Mouse (Mus musculus) frontal cortex, postnatal 10 days (tissue): Measurements from ENCODE around the gene Emc7.
A peak's percentile ranks its signal among the peaks of the same experiment; 100 is the strongest.

Experiments
- DNase-seq, 2 experiments: peaks; one replicate each; pipeline ENCODE4 v3.0.0; 2022; ENCODE audit warnings: low spot score in 2 of 2, mixed read lengths in 1 of 2

Gene Emc7

DNA sequence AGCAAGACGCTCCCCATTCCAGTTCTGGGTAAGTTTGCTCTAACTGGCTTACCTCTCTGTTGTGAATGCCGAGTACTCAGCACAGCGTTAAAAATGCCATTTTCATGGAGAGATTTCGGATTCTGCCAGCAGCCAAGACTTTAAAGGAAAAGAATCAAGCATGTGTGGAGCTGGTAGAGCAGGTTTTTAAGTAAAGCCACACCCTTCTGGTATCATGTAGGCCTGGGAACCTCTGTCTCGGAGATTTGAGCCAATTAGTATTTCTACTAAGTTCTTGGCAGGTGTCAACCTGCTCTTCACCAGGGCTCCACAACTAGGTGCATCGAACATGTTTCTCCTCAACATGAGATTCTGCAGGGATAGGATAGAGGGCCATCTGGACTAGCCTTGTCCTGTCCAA is 21.8 kb downstream of the Emc7 start:
- DNase-seq = no peak

GRCm38 (mm10) chr2:112480669-112481068 is 25.9 kb downstream of the Emc7 start, which contains the start of gene Chrm5:
Chrm5 (minus strand) TSS chr2:112480769.
- DNase-seq = no peak

- DNase-seq = no peak
These were observed 26.8 kb downstream of the Emc7 start for GRCm38 (mm10) chr2:112481564-112481963.

DNA sequence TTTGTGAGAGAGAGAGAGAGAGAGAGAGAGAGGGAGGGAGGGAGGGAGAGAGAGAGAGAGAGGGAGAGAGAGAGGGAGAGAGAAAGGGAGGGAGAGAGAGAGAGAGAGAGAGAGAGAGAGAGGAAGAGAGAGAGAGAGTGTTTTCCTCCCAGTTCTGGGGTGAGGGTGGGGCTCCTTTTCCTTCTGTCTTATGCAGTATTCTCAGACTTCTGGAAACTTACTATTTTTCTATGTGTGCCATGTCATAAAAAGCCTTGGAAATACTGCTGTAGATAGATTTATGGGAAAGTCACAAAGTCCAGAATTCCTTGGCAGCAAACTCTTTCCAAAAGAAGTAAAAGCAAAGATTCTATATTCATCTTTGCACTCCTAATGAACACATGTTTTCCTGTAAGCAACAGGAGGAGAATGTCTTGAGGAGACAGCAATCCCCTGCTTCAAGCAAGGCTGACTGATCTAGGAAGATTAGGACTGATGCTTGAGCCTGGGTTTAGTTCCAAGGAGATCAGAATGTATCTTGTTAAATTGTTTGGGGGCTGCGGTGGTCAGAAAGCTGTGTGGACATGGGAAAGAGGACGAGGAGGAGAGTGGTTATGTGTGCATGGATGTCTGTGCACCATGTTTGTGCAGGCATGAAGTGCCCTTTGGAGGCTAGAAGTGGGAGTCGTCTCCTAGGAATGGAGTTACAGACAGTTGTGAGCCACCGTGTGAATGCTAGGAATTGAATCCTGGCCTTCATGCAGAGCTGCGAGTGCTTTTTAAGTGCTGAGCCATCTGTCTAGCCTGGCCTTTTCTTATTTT is 27.9 kb downstream of the Emc7 start:
- no peak for DNase-seq

- no peak for DNase-seq
These were observed 28.5 kb downstream of the Emc7 start for GRCm38 (mm10) chr2:112483334-112483651.

DNA sequence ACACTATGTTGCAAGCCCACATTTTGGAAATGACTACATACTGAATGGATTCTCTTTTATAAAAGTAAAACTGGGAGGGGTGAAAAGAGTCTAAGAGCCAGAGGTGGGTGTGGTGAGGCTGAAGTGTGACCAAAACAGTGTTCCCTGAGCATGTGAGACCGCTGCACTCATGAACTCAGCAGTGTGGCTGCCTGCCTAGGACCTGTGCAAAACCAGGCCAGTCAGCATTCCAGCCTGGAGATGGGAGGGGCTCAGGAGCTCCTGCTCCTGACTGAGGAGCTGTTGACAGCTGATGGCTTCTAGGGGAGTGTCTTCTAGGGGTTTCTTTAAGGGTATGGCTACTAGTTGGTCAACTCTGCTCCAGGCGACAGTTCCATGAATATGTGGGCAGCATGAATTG is 30.1 kb downstream of the Emc7 start:
- DNase-seq = no peak

- DNase-seq = no peak
These were observed 35.8 kb downstream of the Emc7 start for GRCm38 (mm10) chr2:112490483-112491196.

DNA sequence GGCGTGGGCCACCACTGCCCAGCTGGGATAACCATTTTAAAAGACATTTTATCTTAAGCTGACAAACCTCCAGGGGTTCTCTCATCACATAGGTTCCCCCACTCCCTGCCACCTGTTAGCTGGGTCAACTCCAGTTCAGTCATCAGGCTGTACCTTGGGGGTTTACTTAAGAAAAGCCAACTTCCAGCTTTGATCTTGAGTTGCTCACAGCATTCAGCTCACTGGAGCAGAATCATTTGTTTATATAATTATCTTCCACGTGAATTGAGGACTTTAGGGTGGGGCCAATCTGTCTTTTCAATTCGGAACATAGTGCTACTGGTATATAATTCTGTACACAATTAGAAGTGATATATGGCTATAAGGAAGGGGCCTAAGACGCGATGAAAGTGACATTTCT is 36.8 kb downstream of the Emc7 start:
- no peak for DNase-seq

DNA sequence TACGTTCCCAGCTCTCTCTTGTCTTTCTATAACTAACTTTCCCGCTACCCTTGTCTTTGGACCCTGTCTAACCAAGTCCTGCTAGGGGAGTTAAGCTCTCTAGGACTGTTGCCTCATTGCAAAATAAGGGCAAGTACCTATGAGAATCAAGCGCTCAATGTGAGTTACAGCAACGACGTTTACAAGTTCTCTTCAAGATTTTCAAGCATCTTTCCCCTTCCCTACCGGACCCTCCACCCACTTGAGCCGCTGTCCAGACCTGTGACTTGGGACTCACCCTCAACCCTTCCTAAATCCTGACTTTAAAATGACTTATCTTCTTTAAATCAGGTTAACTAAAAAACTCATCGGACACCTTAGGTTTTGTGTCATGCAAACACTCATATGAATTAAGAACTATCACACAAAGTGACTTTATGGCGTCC is 37.6 kb downstream of the Emc7 start:
- DNase-seq = no peak

- peak; percentile 50 to 78 for DNase-seq
These were observed 38.2 kb downstream of the Emc7 start, which contains the start of gene Aven for GRCm38 (mm10) chr2:112492856-112493538. Aven (plus strand) TSS chr2:112492964.

DNA sequence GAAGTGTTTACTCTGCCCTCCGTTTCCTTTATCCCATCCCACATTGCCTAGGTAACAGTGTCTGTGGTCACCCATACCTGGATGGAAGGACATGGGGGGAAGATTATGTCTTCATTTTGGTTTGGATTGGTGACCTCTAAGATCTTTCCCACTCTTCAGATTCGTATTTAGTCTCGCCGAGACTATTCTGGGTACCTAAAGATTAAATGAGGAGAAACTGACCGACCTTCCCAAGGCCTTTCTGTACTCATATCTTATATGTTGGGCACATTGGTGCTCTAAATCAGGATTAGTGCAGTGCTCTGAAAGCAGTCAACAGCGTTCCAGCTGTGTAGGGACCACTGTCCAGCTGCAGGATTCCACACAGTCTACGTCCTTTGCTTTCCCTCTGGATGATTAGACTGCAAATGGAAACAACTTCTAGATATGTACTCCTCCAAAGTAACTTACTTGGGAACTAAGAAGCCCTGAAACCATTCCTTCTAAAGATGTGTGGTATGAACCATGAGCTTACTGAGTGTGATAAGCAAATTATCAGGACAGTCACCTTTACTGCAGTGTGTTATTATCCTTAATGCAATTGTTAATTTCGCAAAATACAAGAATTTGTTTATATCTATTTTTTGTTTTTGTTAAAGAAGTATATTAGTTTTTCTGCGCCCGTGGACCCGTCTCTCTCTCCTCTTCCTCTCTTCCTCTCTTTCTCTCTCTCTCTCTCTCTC is 38.9 kb downstream of the Emc7 start:
- no peak for DNase-seq

GRCm38 (mm10) chr2:112497851-112498250 is 43.1 kb downstream of the Emc7 start:
- DNase-seq = no peak

DNA sequence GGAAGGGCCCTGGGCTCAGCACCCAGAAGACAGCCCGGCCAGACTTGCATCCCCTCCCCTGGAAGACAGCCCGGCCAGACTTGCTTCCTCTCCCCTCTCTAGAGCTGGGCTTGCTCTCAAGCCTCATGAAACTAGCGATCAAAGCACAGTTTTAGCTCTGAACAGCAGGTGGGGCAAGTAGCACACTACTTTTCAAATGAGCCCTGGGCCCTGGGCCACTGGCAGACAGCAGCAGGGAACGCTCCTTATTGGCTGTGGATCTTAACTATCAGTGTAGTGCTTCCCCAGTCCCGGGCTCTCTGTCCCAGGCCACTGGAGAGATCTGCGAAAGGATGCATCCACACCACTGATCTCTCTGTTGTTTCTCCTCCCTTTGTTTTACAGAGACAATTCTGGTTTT is 46.4 kb downstream of the Emc7 start:
- peak; percentile 54 to 73 for DNase-seq

- DNase-seq = no peak
These were observed 49.2 kb downstream of the Emc7 start for GRCm38 (mm10) chr2:112503978-112504377.

DNA sequence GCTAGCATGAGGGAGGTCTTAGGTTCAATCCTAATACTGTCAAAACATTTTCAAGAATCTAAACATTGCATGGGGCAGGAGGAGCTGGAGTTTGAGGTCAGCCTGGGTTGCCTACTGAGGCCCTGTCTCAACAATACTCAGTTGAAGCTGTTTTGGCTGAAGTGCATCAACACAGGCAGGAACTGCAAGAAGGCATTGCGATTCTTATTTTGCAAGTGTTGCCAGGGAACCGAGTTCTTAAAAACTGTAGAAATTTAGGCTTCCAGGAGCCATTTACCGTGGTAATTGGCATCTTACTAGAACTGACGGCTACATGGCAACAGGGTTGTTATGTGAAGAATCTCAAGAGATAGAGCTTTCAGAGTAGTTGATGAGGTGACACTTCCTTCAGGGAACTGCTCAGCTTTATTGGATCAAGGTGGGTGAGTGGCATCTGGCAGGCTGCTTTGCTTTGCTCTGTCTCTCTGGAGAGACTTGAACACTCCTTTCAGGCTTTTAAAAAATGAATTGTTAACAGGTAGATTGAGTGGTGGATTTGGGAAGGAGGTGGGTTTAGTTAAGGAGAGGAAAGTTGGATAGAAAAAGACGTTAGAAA is 52.1 kb downstream of the Emc7 start:
- DNase-seq = no peak

DNA sequence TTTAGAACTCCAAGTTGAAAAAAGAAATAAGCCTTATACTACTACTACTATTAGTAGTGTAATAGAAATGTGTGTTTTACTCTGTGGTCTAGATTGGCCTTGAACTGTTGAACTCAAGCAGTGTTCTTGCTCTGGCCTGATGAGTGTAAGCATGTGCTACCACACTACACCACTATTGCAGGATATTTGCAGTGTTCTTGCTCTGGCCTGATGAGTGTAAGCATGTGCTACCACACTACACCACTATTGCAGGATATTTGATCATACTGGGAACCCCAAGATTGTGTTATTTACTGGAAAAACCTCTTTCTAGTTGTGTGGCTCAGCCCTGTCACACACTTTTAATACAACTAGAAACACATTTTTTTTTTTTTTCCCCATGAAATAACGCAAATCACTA is 52.6 kb downstream of the Emc7 start:
- no peak for DNase-seq

DNA sequence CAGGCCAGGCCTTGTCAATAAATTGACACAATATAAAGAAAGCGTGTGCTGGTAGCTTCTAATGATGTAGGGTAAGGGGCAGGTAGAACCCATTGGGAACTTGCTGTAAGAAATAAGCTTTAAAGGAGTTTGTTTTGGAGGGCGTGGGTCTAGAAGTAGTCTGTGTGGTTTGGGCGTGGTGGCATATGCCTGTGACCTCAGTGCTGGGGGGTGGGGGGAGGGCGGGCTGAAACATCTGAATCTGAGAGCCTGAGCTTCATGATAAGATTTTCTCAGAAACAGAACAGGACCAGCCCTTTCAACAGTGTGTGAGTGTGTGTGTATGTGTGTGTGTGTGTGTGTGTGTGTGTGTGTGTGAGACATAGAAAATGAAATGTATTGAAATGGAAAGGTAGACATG is 55.3 kb downstream of the Emc7 start:
- DNase-seq = no peak

DNA sequence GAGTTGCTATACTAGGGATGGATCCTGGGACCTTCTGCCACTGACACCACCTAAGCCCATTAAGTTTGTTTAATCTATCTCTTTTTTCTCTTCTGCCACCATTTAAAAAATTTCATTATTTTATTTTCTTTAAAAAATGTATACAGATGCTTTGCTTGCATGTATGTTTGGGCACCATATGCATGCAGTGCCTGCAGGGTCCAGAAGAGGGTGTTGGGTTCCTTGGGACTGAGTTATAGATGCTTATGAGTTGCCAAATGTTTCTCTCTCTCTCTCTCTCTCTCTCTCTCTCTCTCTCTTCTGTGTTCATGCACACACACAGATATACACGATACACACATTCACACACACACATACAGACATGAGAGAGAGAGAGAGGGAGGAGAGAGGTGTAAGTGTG is 58.2 kb downstream of the Emc7 start:
- DNase-seq = no peak

- DNase-seq = no peak
These were observed 61.9 kb downstream of the Emc7 start for GRCm38 (mm10) chr2:112516728-112517127.

DNA sequence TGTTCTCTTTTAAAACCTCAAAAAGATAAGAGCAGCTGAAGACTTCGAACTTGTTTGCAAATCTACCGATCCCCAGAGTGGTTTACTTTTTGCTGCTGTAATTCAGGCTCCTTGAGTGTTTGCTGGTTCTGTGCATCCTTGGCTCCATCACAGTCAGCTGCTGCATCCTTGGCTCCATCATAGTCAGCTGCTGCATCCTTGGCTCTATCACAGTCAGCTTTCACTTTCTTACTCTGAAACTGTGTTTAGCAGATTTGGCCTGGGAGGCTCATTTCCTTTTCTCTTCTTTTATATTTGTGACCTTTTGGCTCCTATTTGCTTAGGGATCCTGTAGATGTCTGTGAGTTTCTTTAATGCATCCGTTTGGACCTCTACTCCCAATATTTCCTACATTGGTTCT is 62.4 kb downstream of the Emc7 start:
- DNase-seq = no peak

GRCm38 (mm10) chr2:112518541-112518940 is 63.7 kb downstream of the Emc7 start:
- DNase-seq = no peak
